ENCODE assay signal across 19 mouse cellular contexts in genomic region chr12:70391236-70391635, GRCm38 (mm10). TPM values are rescaled to one million over a fixed set of nuclear protein-coding genes. Genes with fewer than 3 reads are reported as not detected.
A peak's percentile ranks its signal among the peaks of the same experiment; 100 is the strongest.
DNase-seq lines count a peak whose midpoint lies in the region; TF ChIP-seq lines count a peak whose summit lies in the region.
"Had no signal": no experiment of that assay in that cellular context is flagged by ENCODE, and none has a peak within 500 bp of the region (broad histone marks: within the 10 kb centered on the region; RNA-seq: fewer than 3 reads in every experiment).

No protein-coding gene starts in this region.

- no peaks in the 10 kb centered on the region for H3K4me1 ChIP-seq in kidney, adult 2 months (ENCODE audit: control insufficient read depth, insufficient read depth, low read length)
- H3K4me1 ChIP-seq in hindbrain, embryonic 10.5 days (replicated peaks) = no peaks in the 10 kb centered on the region
- H3K4me1 ChIP-seq: embryonic facial prominence, embryonic 10.5 days; kidney, embryonic 15.5 days had no signal

- no peaks in the 10 kb centered on the region for H3K36me3 ChIP-seq in kidney, adult 2 months (ENCODE audit: control insufficient read depth, insufficient read depth, low read length)
- no peaks in the 10 kb centered on the region for H3K36me3 ChIP-seq in hindbrain, embryonic 10.5 days
- H3K36me3 ChIP-seq: embryonic facial prominence, embryonic 10.5 days; kidney, embryonic 15.5 days had no signal

- TF ChIP-seq POLR2A in kidney, adult 2 months (IDR thresholded peaks at IDR 0.05; ENCODE audit: low read depth, low read length) = no peak

- no peaks in the 10 kb centered on the region for H3K9me3 ChIP-seq in hindbrain, embryonic 10.5 days
- H3K9me3 ChIP-seq: embryonic facial prominence, embryonic 10.5 days; kidney, embryonic 15.5 days had no signal

- H3K27ac ChIP-seq in kidney, adult 2 months (ENCODE audit: insufficient read depth, low read depth, low read length) = no peak overlapping the region
- H3K27ac ChIP-seq in hindbrain, embryonic 10.5 days = no peak overlapping the region
- H3K27ac ChIP-seq: embryonic facial prominence, embryonic 10.5 days; gastrocnemius, adult 2 months; hindbrain, embryonic 14.5 days; kidney, embryonic 15.5 days; left cerebral cortex, adult 2 months; stomach, postnatal 0 days had no signal

- no peaks in the 10 kb centered on the region for H3K27me3 ChIP-seq in kidney, adult 2 months (replicated peaks; ENCODE audit: control insufficient read depth, insufficient read depth, low read length)
- H3K27me3 ChIP-seq in hindbrain, embryonic 10.5 days (ENCODE audit: insufficient read depth, poor library complexity, severe bottlenecking) = no peaks in the 10 kb centered on the region
- H3K27me3 ChIP-seq: kidney, embryonic 15.5 days had no signal

- WGBS in kidney, adult 2 months = 63% methylated on average over 3 of the region's 3 CpGs
- 86% methylated on average over 3 of the region's 3 CpGs for WGBS in hindbrain, embryonic 10.5 days

- TF ChIP-seq CTCF in kidney, adult 2 months (conservative IDR thresholded peaks at IDR 0.05; ENCODE audit: insufficient read depth, insufficient read length, low read depth, low read length) = no peak

- H3K4me3 ChIP-seq in kidney, adult 2 months (ENCODE audit: insufficient read depth, low read depth, low read length) = no peak overlapping the region
- H3K4me3 ChIP-seq in hindbrain, embryonic 10.5 days = no peak overlapping the region
- H3K4me3 ChIP-seq: embryonic facial prominence, embryonic 10.5 days; gastrocnemius, adult 2 months; kidney, embryonic 15.5 days; left cerebral cortex, adult 2 months had no signal

- DNase-seq in kidney, adult 2 months = peak; percentile 10
- DNase-seq in kidney, adult 8-10 months = no peak
- peak; percentile 17 for DNase-seq in adrenal gland, adult 8-10 months
- DNase-seq in cerebellum, adult 11 months = peak; percentile 43
- DNase-seq in cerebellum, postnatal 10 days = peak; percentile 70 to 75
- DNase-seq in hindbrain, embryonic 10.5 days (ENCODE audit: low spot score) = no peak
- DNase-seq in lung, adult 18-20 months = no peak
- no peak for DNase-seq in thymus, postnatal 4 days
- DNase-seq: B cell, adult 2 months; gastrocnemius, adult 2 months; heart, postnatal 10 days; lung, embryonic 14.5 days; lung, postnatal 36 days; right cerebral cortex, postnatal 4 days had no signal

RNA-seq across cellular contexts. Expression of gene Trim9, which starts 43.8 kb away (rescaled TPM):
- 0.15 and 0.19 TPM in 2 replicates for polyA plus RNA-seq in kidney, adult 2 months (2012; rRNA removed)
- total RNA-seq in adrenal gland, adult 8-10 months (2022) = 1 to 10 TPM; 1.8 to 3.4 (median 3.1) TPM
- polyA plus RNA-seq in hindbrain, embryonic 10.5 days (2016; fragmentation: Nextera tagmentation; extraction: Ambion mirVana) = 16.7 and 21.6 TPM in 2 replicates

Comparison
In these comparisons a context has a peak if more than half of its experiments do, and no peak if none do; other contexts are left out.
1. DNase-seq: peak in kidney, adult 2 months (single experiment), adrenal gland, adult 8-10 months (single experiment), cerebellum, adult 11 months (single experiment) and cerebellum, postnatal 10 days (2 of 2); none in kidney, adult 8-10 months (0 of 2), hindbrain, embryonic 10.5 days (single experiment), lung, adult 18-20 months (0 of 2) and thymus, postnatal 4 days (single experiment).
2. RNA of gene Trim9, which starts 43.8 kb away (polyA plus RNA-seq): 16.7 to 21.6 TPM in hindbrain, embryonic 10.5 days; 0.15 to 0.19 TPM in kidney, adult 2 months; every median in the first group is over 10 times any median in the second.